25 mouse cellular contexts compared by ENCODE assay signal in the genomic region with DNA sequence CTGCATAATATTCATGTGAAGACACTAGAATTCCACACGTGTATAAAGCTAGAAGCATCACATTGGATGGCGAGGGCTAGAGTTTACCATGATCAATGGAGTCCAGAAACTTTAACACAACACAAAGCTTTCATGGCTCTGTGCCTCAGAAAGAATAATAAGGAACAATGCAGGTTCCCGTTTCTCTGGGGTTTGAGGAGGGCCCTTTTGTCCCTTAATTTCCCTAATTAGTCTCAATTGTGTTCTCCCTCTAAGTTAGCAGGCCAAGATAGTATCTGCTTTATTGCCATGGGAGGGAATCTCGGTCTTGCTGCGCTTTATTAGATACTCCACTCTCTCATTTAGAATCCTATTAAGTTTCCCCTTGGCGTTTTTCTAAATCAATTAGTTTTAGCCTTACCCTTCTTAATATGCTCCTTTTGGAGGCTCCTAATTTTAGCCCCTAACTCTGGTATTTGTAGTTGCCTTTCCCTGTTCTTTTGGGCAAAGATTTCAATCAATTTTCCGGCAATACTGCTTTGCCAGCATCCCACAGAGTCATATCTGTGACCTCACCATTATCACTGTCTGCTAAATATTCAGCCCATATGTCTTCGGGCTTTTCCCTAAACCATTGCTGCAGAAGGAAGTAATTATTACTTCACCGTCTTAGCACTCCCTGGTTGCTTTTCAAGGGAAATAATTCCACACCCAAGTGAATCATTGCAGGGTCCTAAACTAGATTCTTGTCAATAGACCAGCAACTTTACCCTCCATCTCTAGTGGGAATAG.
A peak's percentile ranks its signal among the peaks of the same experiment; 100 is the strongest.
DNase-seq lines count a peak whose midpoint lies in the region; ATAC-seq and TF ChIP-seq lines count a peak whose summit lies in the region.
"Had no signal": no experiment of that assay in that cellular context is flagged by ENCODE, and none has a peak within 500 bp of the region (broad histone marks: within the 10 kb centered on the region; RNA-seq: fewer than 3 reads in every experiment).

No protein-coding gene starts in this region.

- peak; percentile 51; the same call in 1 of the 2 replicates for ATAC-seq in forebrain, embryonic 13.5 days
- ATAC-seq in forebrain, embryonic 16.5 days = no peak; the same call in 1 of the 2 replicates
- peak; percentile 69 for ATAC-seq in neural tube, embryonic 13.5 days (ENCODE audit: low read depth)
- peak; percentile 48; the same call in 1 of the 2 replicates for ATAC-seq in hindbrain, embryonic 14.5 days (ENCODE audit: low FRiP score)
- no peak for ATAC-seq in lung, postnatal 0 days
- ATAC-seq: activated CD4-positive, CD25-positive, alpha-beta regulatory T cell, adult 4 months; liver, postnatal 0 days had no signal

- WGBS in forebrain, embryonic 13.5 days = 7% methylated on average over 9 of the region's 9 CpGs
- 4% methylated on average over 9 of the region's 9 CpGs for WGBS in forebrain, embryonic 16.5 days
- 11% methylated on average over 9 of the region's 9 CpGs for WGBS in neural tube, embryonic 13.5 days
- WGBS in hindbrain, embryonic 14.5 days = 20% methylated on average over 9 of the region's 9 CpGs
- WGBS in lung, postnatal 0 days = 71% methylated on average over 9 of the region's 9 CpGs

- no peaks in the 10 kb centered on the region for H3K36me3 ChIP-seq in forebrain, embryonic 13.5 days (ENCODE audit: poor library complexity, severe bottlenecking)
- H3K36me3 ChIP-seq in forebrain, embryonic 16.5 days (ENCODE audit: control insufficient read depth, insufficient read depth) = no peaks in the 10 kb centered on the region
- no peaks in the 10 kb centered on the region for H3K36me3 ChIP-seq in neural tube, embryonic 13.5 days
- H3K36me3 ChIP-seq in hindbrain, embryonic 14.5 days (replicated peaks; ENCODE audit: control insufficient read depth, insufficient read depth) = no peaks in the 10 kb centered on the region
- no peaks in the 10 kb centered on the region for H3K36me3 ChIP-seq in lung, postnatal 0 days (ENCODE audit: insufficient read depth, low read length)
- H3K36me3 ChIP-seq: embryonic facial prominence, embryonic 13.5 days; heart, embryonic 15.5 days; limb, embryonic 12.5 days; midbrain, embryonic 10.5 days; neural tube, embryonic 12.5 days had no signal

- H3K9ac ChIP-seq in forebrain, embryonic 13.5 days = no peak overlapping the region
- no peak overlapping the region for H3K9ac ChIP-seq in forebrain, embryonic 16.5 days (replicated peaks; ENCODE audit: low read depth, low read length)
- no peak overlapping the region for H3K9ac ChIP-seq in neural tube, embryonic 13.5 days
- no peak overlapping the region for H3K9ac ChIP-seq in hindbrain, embryonic 14.5 days
- H3K9ac ChIP-seq in lung, postnatal 0 days (replicated peaks; ENCODE audit: low read depth) = no peak overlapping the region
- H3K9ac ChIP-seq: embryonic facial prominence, embryonic 13.5 days; heart, embryonic 15.5 days; limb, embryonic 12.5 days; liver, postnatal 0 days; neural tube, embryonic 12.5 days had no signal

- H3K4me3 ChIP-seq in forebrain, embryonic 13.5 days = no peak overlapping the region
- H3K4me3 ChIP-seq in forebrain, embryonic 16.5 days (replicated peaks; ENCODE audit: low read length) = no peak overlapping the region
- no peak overlapping the region for H3K4me3 ChIP-seq in neural tube, embryonic 13.5 days
- H3K4me3 ChIP-seq in hindbrain, embryonic 14.5 days (replicated peaks; ENCODE audit: low read length) = no peak overlapping the region
- H3K4me3 ChIP-seq in lung, postnatal 0 days (ENCODE audit: low read depth, low read length) = no peak overlapping the region
- H3K4me3 ChIP-seq: embryonic facial prominence, embryonic 13.5 days; heart, embryonic 15.5 days; layer of hippocampus, adult 2 months; limb, embryonic 12.5 days; midbrain, embryonic 10.5 days; neural tube, embryonic 12.5 days had no signal

- no peak for TF ChIP-seq CTCF in lung, postnatal 0 days (IDR thresholded peaks at IDR 0.05)

- no peaks in the 10 kb centered on the region for H3K27me3 ChIP-seq in forebrain, embryonic 13.5 days
- no peaks in the 10 kb centered on the region for H3K27me3 ChIP-seq in forebrain, embryonic 16.5 days (replicated peaks; ENCODE audit: control insufficient read depth, insufficient read depth, low read length)
- H3K27me3 ChIP-seq in neural tube, embryonic 13.5 days = no peaks in the 10 kb centered on the region
- no peaks in the 10 kb centered on the region for H3K27me3 ChIP-seq in hindbrain, embryonic 14.5 days (ENCODE audit: control insufficient read depth, insufficient read depth, low read length)
- H3K27me3 ChIP-seq in lung, postnatal 0 days (replicated peaks; ENCODE audit: insufficient read depth, low read length) = no peaks in the 10 kb centered on the region
- H3K27me3 ChIP-seq: embryonic facial prominence, embryonic 13.5 days; heart, embryonic 15.5 days; limb, embryonic 12.5 days; neural tube, embryonic 12.5 days had no signal

- TF ChIP-seq EP300 in lung, postnatal 0 days (IDR thresholded peaks at IDR 0.05) = no peak

- peaks cover 10% of the 10 kb centered on the region for H3K4me1 ChIP-seq in forebrain, embryonic 13.5 days
- peaks cover 3% of the 10 kb centered on the region; the same call in 1 of the 2 replicates for H3K4me1 ChIP-seq in forebrain, embryonic 16.5 days (replicated peaks; ENCODE audit: control insufficient read depth, insufficient read depth, low read length)
- peaks cover 12% of the 10 kb centered on the region for H3K4me1 ChIP-seq in neural tube, embryonic 13.5 days (replicated peaks)
- H3K4me1 ChIP-seq in hindbrain, embryonic 14.5 days (replicated peaks; ENCODE audit: control insufficient read depth, insufficient read depth, low read length) = peaks cover 8% of the 10 kb centered on the region; the same call in 1 of the 2 replicates
- no peaks in the 10 kb centered on the region for H3K4me1 ChIP-seq in lung, postnatal 0 days (ENCODE audit: insufficient read depth, low read depth, low read length)
- H3K4me1 ChIP-seq: heart, embryonic 15.5 days; limb, embryonic 12.5 days; midbrain, embryonic 10.5 days; neural tube, embryonic 12.5 days had no signal

- H3K9me3 ChIP-seq in forebrain, embryonic 13.5 days (replicated peaks) = no peaks in the 10 kb centered on the region
- H3K9me3 ChIP-seq in forebrain, embryonic 16.5 days (ENCODE audit: control insufficient read depth, low read length) = no peaks in the 10 kb centered on the region
- no peaks in the 10 kb centered on the region for H3K9me3 ChIP-seq in neural tube, embryonic 13.5 days
- no peaks in the 10 kb centered on the region for H3K9me3 ChIP-seq in hindbrain, embryonic 14.5 days (ENCODE audit: control insufficient read depth, low read length)
- H3K9me3 ChIP-seq in lung, postnatal 0 days (ENCODE audit: low read length) = no peaks in the 10 kb centered on the region
- H3K9me3 ChIP-seq: embryonic facial prominence, embryonic 13.5 days; heart, embryonic 15.5 days; limb, embryonic 12.5 days; midbrain, embryonic 10.5 days; neural tube, embryonic 12.5 days had no signal

- H3K27ac ChIP-seq in forebrain, embryonic 13.5 days = no peak overlapping the region
- no peak overlapping the region for H3K27ac ChIP-seq in forebrain, embryonic 16.5 days (ENCODE audit: low read length)
- no peak overlapping the region for H3K27ac ChIP-seq in neural tube, embryonic 13.5 days (replicated peaks)
- H3K27ac ChIP-seq in hindbrain, embryonic 14.5 days = 0 out of 2 replicates have a peak overlapping the region, but pooled peaks have one; percentile 22
- no peak overlapping the region for H3K27ac ChIP-seq in lung, postnatal 0 days (ENCODE audit: low read length)
- H3K27ac ChIP-seq: embryonic facial prominence, embryonic 13.5 days; heart, embryonic 15.5 days; layer of hippocampus, adult 2 months; limb, embryonic 12.5 days; midbrain, embryonic 10.5 days; neural tube, embryonic 12.5 days had no signal

- H3K4me2 ChIP-seq in forebrain, embryonic 13.5 days = peak overlapping the region; percentile 18
- H3K4me2 ChIP-seq in forebrain, embryonic 16.5 days (ENCODE audit: low read length) = no peak overlapping the region
- H3K4me2 ChIP-seq in neural tube, embryonic 13.5 days = peak overlapping the region; percentile 12; the same call in 1 of the 2 replicates
- no peak overlapping the region for H3K4me2 ChIP-seq in hindbrain, embryonic 14.5 days (replicated peaks)
- H3K4me2 ChIP-seq in lung, postnatal 0 days (replicated peaks; ENCODE audit: low read depth, low read length) = no peak overlapping the region
- H3K4me2 ChIP-seq: embryonic facial prominence, embryonic 13.5 days; heart, embryonic 15.5 days; limb, embryonic 12.5 days; liver, embryonic 11.5 days; neural tube, embryonic 12.5 days had no signal

- no peak for DNase-seq in neural tube, embryonic 10.5 days (ENCODE audit: extremely low spot score, low spot score)
- no peak for DNase-seq in hindbrain, embryonic 14.5 days (ENCODE audit: low spot score)
- DNase-seq in retina, postnatal 1 day = peak; percentile 83
- no peak for DNase-seq in lung, postnatal 0 days (ENCODE audit: low spot score)
- DNase-seq in kidney, postnatal 25 days = no peak
- DNase-seq: adrenal gland, adult 8-10 months; cerebellum, adult 18-20 months; cerebellum, postnatal 36 days; heart, postnatal 4 days; kidney, adult 9 months; kidney, postnatal 14 days; liver, postnatal 0 days; lung, postnatal 10 days; right cerebral cortex, postnatal 14 days had no signal

Comparison
In these comparisons a context has a peak if more than half of its experiments do, and no peak if none do; other contexts are left out.
1. ATAC-seq: peak in forebrain, embryonic 13.5 days (single experiment), neural tube, embryonic 13.5 days (single experiment) and hindbrain, embryonic 14.5 days (single experiment); none in forebrain, embryonic 16.5 days (single experiment) and lung, postnatal 0 days (single experiment).
2. H3K4me2 ChIP-seq: peak in forebrain, embryonic 13.5 days (single experiment) and neural tube, embryonic 13.5 days (single experiment); none in forebrain, embryonic 16.5 days (single experiment), hindbrain, embryonic 14.5 days (single experiment) and lung, postnatal 0 days (single experiment).